Mouse (Mus musculus) thymus, postnatal 25 days (tissue): ENCODE data around the gene Ppp1r14b.

Experiments used
- DNase-seq: peaks from one replicate; pipeline ENCODE4 v3.0.0; 2022

Ppp1r14b gene

DNA sequence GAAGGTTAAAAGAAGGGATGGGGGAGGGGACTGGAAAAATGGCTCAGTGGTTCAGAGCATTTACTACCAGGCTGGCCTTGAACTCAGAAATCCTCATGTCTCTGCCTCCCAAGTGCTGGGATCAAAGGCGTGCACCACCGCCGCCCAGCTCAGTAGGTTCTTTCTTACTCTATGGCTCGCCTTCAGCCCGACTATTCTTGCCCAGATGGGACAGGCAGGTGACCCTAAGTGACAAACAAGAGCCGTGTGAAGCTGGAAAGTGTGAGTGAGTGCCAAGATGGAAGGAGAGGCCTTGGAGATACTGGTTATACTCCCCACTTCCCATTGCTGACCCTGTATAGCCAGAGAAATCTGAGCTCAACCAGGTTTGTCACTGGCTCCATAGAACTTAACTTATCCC is 31.1 kb upstream of the Ppp1r14b start:
- DNase-seq, result no peak

DNA sequence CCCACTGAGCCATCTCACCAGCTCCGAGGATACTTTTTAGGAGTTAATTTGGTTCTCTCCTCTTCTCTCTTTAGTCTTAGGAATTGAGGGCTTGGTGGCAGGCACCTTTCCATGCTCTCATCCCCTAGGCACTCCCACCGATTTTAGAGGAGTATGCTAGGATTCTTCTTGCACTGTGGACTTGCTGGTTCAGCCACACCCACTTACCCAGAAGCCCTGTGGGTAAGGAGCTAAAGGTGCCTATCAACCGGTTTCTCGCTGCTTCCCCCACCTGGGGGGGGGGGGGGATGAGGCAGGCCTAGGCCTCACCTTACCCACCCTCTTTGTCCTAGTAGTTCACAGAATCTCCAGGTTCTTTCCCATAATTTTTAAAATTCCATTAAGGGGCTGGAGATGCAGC is 27.0 kb upstream of the Ppp1r14b start:
- no peak for DNase-seq

GRCm38 (mm10) chr19:6948186-6948585 is 26.6 kb upstream of the Ppp1r14b start:
- DNase-seq, result no peak

DNA sequence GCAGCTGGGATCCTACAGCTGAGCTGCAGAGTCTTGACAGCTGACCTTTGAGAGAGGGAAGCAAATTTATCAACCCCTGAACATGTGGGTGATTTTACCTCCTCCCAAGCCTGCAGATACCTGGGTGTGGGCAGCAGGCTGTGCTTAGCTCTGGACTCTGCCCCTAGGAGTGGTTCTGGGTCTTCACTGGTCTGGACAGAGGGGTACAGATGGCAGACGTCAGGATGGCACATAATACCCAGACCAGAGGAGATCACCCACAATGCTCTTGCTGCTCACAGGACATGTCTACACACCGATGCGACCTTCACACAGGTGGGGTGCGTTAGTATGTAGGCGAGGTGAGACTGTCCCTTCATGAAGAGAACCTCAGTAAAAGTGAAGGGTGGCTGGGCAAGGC is 25.2 kb upstream of the Ppp1r14b start:
- no peak for DNase-seq

- DNase-seq, result no peak
Measured at GRCm38 (mm10) chr19:6949951-6950350, 24.8 kb upstream of the Ppp1r14b start.

- DNase-seq, result peak; percentile 56
Measured at GRCm38 (mm10) chr19:6950613-6951153, 24.1 kb upstream of the Ppp1r14b start.

DNA sequence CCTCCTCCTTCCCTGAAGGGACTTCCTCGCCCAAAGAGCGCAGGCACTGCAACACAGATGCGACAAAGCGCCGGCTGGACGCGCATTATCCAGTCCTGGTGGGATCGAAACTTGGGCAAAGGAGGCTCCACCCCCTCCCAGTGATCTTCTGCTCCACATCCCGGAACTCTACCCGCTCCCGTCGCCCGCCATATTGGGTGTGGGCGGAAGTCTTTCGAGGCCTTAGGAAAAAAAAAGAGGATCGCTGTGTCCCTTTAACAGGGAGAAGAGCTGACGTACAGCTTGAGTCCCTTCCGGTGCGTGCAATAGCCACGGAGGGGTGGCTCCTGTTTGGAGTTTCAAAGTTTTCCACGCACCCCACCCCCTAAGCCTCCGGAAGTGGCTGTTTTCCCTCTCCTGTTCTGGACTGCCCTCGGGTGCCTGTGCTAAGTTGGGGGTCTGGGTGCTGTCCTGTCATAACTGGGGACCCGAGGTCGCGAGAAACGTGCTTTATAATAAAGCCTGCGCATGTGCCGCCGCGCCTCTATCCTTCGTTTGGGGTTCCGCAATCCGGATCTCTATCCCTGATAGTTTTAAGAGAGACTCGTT is 23.3 kb upstream of the Ppp1r14b start:
- peak; percentile 85 for DNase-seq

- DNase-seq, result peak; percentile 58
Measured at GRCm38 (mm10) chr19:6951994-6952711, 22.6 kb upstream of the Ppp1r14b start.

DNA sequence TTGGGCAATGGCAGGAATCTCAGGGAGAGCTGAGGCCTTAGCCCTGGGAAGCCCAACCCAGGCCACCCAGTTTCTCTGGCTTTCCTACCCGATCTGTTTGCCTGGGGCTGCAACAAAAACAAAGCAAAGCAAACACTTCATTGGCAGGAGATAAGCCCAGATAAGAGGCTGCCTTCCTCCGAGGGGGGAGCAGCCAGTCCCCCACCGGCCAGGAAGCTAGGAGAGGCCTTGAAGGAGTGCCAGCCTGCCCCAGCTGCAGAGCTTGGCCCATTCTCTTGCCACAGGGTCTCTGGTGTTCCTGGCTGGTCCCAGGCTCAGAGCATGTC is 22.1 kb upstream of the Ppp1r14b start:
- peak; percentile 43 for DNase-seq

DNA sequence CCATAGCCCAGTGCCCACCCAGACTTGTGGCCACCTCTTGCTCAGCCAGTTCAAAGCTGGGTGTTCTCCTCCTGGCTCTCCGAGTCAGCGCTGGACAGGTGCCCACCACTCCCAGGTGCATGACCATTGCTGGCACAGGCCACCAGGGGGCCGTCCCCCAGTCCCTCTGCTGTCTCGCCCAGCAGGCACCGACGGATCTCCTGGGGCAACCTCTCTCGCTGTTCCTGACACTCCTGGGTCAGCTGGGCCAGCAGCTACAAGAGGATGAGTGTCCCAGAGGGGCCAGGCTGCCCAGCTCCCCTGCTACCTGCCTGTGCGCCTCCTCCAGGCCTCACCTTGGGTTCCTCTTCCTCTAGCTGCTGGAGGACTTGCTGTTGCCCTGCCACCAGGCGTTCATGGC is 20.7 kb upstream of the Ppp1r14b start:
- peak; percentile 36 for DNase-seq

GRCm38 (mm10) chr19:6955424-6955823 is 19.3 kb upstream of the Ppp1r14b start:
- no peak for DNase-seq

- DNase-seq, result no peak
Measured at GRCm38 (mm10) chr19:6956461-6956860, 18.3 kb upstream of the Ppp1r14b start.

- peak; percentile 37 for DNase-seq
Measured at GRCm38 (mm10) chr19:6968491-6969271, 6.1 kb upstream of the Ppp1r14b start.

DNA sequence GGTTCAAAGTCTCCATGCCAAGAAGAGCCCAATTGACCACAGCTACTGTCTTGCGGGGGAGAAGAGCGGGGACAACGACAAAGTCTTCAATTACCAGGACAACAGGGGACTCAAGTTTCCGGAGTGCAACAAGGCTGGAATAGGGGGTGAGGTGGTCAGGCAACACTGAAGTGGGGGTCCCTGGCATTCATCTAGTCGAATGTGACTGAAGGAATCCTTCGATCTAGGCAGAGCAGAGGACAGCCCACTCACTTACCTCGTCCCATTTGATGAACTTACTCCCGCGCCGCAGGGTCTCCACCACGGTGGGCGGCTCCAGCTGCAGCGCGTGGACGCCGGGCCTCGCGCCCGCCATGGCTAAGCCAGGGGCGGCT is 5.5 kb upstream of the Ppp1r14b start:
- no peak for DNase-seq

GRCm38 (mm10) chr19:6969665-6970381 is 4.9 kb upstream of the Ppp1r14b start:
- peak; percentile 74 for DNase-seq

DNA sequence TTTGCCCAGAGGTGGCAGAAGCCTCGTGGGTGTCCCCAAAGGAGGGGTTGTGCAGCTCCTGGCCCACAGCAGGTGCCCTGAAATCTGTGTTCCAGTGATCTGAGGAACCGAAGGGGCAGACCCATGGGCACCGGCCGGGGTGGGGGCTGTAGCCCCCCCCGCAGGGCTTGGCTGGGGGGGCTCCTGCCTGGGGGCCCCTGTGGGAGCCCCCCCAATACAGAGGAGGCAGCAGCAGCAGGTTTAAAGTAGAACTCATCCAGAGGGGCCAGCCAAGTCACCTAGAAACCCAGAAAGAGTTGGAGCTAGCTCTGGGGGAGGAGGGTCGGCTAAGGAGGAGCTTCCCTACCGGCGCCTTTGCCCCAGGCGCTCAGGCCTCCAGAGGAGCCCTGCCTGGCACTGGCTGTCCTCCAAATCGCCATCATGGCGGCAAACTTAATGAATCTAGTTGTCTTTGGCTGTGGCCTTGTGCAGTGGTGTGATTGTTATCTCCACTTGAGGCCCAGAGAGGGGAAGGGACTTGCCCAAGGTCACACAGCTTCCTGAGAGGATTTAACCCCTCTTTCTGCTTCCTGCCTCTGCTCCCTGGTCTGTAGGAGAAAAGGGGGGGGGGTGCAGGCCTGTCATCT is 4.2 kb upstream of the Ppp1r14b start:
- no peak for DNase-seq

DNA sequence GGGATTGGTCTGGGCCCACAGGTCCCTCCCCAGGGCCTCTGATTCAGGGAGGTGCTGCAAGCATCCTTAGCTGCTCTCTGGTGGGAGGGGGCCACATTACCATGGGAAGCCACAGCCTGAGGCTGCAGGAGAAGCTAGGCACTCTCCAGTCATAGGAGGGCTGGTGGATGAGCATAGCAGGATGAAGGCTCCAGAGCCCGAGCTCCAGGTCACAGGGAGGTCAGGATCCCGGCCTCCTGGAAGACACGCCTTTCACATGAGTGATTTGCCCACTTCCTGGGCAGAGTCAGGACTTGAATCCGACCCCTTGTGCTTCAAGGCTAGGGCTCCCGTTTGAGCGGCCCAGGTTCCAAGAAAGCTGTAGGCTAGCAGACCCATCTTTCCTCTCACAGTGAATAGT is 3.1 kb upstream of the Ppp1r14b start:
- no peak for DNase-seq

GRCm38 (mm10) chr19:6972247-6972917 is 2.4 kb upstream of the Ppp1r14b start:
- DNase-seq, result no peak

DNA sequence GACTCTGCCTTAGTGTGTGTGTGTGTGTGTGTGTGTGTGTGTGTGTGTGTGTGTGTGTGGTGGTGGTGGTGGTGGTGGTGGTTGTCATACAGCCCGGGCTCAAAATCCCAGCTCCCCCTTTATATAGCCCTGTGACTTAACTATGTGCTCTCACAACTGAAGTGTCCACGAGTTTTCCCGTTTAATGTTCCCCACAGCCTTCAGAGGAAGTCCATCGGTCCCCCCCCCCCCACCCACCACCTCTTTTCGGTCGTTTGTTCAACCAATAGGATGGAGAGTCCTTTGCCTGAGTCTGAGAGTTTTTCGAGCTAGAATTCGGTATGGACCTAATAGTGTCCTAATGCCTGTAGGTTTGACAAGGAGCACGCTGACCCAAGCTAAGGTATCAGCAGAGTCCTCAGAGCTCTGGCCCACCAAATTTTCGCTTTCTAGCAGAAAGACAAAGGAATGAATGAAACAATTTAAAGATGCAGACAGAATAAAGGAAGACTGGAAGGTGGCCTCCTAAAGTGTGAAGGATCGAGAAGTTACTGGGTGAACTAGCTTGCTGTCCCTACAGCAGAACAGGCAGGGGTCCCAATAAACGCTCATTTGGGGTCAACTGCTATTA is 1.1 kb upstream of the Ppp1r14b start:
- no peak for DNase-seq

DNA sequence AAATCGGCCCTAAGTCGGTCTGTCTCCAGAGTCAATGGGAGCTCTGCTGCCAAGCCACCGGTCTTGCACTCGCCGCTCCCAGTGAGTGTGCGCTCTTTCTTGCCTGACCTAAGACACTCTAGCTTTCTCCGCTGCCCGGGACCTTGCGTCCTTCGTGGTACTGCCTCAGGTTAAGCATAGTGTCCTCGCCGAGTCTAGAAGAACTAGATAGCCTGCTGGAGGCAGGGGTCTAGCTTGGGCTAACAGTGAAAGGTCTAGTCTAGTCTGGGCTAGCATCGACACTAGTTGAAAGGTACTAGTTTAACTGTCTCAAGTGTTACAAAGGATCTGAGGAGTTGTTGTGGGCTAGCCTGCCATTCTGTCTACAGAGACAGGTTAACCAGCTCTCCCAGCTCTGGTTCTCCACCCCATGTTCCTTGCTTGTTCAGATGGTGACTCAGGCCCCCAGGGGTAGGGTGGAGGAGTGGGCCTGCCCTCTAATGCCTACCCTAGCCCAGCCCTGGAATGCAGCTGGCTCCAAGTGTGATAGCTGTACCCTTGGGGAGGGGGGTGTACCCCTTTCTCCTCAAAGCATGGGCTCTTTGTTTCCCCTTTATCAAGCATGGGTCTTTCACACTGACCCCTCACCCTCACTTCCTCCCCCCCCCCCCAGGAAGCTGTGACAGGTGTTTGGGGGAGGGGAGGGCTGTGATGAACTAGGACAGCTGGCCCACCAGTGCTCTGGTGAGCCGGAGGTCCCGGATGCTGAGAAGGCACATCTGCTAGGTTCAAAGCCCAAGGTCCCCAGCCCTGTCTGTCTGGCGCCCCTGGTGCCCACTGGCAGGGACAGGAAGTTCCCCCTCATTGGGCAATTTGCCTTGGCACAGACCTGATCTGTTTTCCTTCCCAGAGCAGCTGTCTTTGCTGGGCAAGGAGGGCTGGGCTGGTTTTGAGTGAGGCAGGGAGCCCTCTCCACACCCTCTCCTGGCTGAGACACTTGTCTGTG is 1.1 kb downstream of the Ppp1r14b start, which contains the start of gene Plcb3:
TSS of gene Plcb3 (minus strand) at position 934 of the 985 bp plus-strand sequence.
- DNase-seq, result peak; percentile 90
